Mouse (Mus musculus) heart, adult 2 months (tissue): Measurements from ENCODE around the gene Lhx4. TPM values are rescaled to one million over a fixed set of nuclear protein-coding genes. Genes with fewer than 3 reads are reported as not detected.

ENCODE experiments used
- DNase-seq, 2 experiments: peaks; one replicate each; pipeline ENCODE4 v3.0.0; 2021
- H3K27ac ChIP-seq: fragments of 200-600 bp; 2 replicates; pipeline ENCODE4 v1.8.1; 2022
- H3K27me3 ChIP-seq: fragments of 200-500 bp; 2 replicates; pipeline ENCODE4 v1.6.1; 2012; ENCODE audit warnings: mild to moderate bottlenecking, low read length, inconsistent platforms, mixed read lengths; ENCODE audit not compliant: control insufficient read depth, insufficient read depth
- H3K36me3 ChIP-seq: fragments of 200-500 bp; 2 replicates; pipeline ENCODE4 v1.6.1; 2012; ENCODE audit warnings: low read length, inconsistent platforms; ENCODE audit not compliant: control insufficient read depth, insufficient read depth
- H3K4me1 ChIP-seq: fragments of 200-500 bp; 2 replicates; pipeline ENCODE4 v1.6.1; 2011; ENCODE audit warnings: low read length; ENCODE audit not compliant: control insufficient read depth, insufficient read depth
- H3K4me3 ChIP-seq: fragments of 200-600 bp; 2 replicates; pipeline ENCODE4 v1.8.1; 2022
- H3K79me2 ChIP-seq: fragments of 200-500 bp; replicated peaks from 2 replicates; pipeline ENCODE4 v1.6.1; 2012; ENCODE audit warnings: mild to moderate bottlenecking, inconsistent platforms, low read length, moderate library complexity, mixed read lengths; ENCODE audit not compliant: control insufficient read depth, insufficient read depth
- H3K9ac ChIP-seq: fragments of 200-500 bp; 2 replicates; pipeline ENCODE4 v1.6.1; 2012; ENCODE audit warnings: low read depth, mild to moderate bottlenecking, control low read depth, inconsistent platforms, low read length, mixed read lengths
- CTCF ChIP-seq: fragments of 200-600 bp; IDR thresholded peaks from 2 replicates; pipeline ENCODE4 v1.8.1; 2022; ENCODE audit warnings: antibody characterized with exemption, mild to moderate bottlenecking, moderate library complexity
- EP300 ChIP-seq: fragments of 200-500 bp; IDR thresholded peaks from 2 replicates; pipeline ENCODE4 v1.6.1; 2011; ENCODE audit warnings: low read depth, low read length, control low read depth; ENCODE audit not compliant: insufficient read depth
- POLR2A ChIP-seq: fragments of 200-500 bp; IDR thresholded peaks from 2 replicates; pipeline ENCODE4 v1.6.1; 2011; ENCODE audit warnings: mild to moderate bottlenecking, low read depth, low read length, control low read depth; ENCODE audit not compliant: insufficient read depth
- WGBS: fragments of 180-500 bp; shearing (Covaris S2); methylation state at CpG from one replicate; pipeline ENCODE4 v1.1.7; 2018; 5-methylcytosine and 5-hydroxymethylcytosine counted together
- intact Hi-C: fragments of 180-260 bp; cut with DNase I; formaldehyde crosslinking; loops from one replicate; pipeline ENCODE4 v1.15.1; 2025
- polyA plus RNA-seq: library from polyadenylated mRNA; depleted of rRNA; stranded (reverse); fragments of >200 nt; gene quantifications from 2 replicates; pipeline ENCODE4 v1.2.3, GENCODE M21; 2012
- total RNA-seq, 2 experiments: library from RNA; stranded (reverse); gene quantifications; 2 replicates each; pipeline ENCODE4 v1.2.3; 2021

The Lhx4 gene
- total and polyA plus RNA-seq, 3 experiments: not detected

GRCm38 (mm10) chr1:155794855-155795254, 43.4 kb upstream of the Lhx4 start:
- WGBS: 85% methylated on average over 6 of the region's 6 CpGs
- no peak for TF ChIP-seq EP300
- TF ChIP-seq POLR2A: no peak
- no peak for TF ChIP-seq CTCF
- H3K4me3 ChIP-seq: no peak overlapping the region
- no peak for DNase-seq
- H3K4me1 ChIP-seq: peaks cover 3% of the 10 kb centered on the region
- H3K9ac ChIP-seq: no peak overlapping the region
- no peaks in the 10 kb centered on the region for H3K27me3 ChIP-seq
- H3K79me2 ChIP-seq: no peaks in the 10 kb centered on the region
- intact Hi-C loops: loop anchor here (5.0 kb wide), 2 partner anchors 47 to 67 kb away; no protein-coding TSS in a partner anchor
- H3K36me3 ChIP-seq: no peaks in the 10 kb centered on the region
- no peak overlapping the region for H3K27ac ChIP-seq

- Histone ChIP-seq H3K4me1 (peaks cover 2% of the 10 kb centered on the region), H3K36me3 (no peaks in the 10 kb centered on the region), H3K27ac (no peak overlapping the region), H3K27me3 (no peaks in the 10 kb centered on the region), H3K9ac (no peak overlapping the region), H3K79me2 (no peaks in the 10 kb centered on the region), H3K4me3 (no peak overlapping the region)
- no peak for DNase-seq
- WGBS: 58% methylated on average over 5 of the region's 5 CpGs
- intact Hi-C loops: loop anchor here (5.0 kb wide), 1 partner anchor 70 kb away; no protein-coding TSS in a partner anchor
- TF ChIP-seq EP300 (no peak), POLR2A (no peak), CTCF (peak; percentile 57)
Measured at GRCm38 (mm10) chr1:155791919-155792318, 40.4 kb upstream of the Lhx4 start.

- Histone ChIP-seq H3K9ac (no peak overlapping the region), H3K27ac (no peak overlapping the region), H3K27me3 (no peaks in the 10 kb centered on the region), H3K4me1 (no peaks in the 10 kb centered on the region), H3K4me3 (no peak overlapping the region), H3K79me2 (no peaks in the 10 kb centered on the region), H3K36me3 (no peaks in the 10 kb centered on the region)
- TF ChIP-seq POLR2A: no peak
- TF ChIP-seq EP300: no peak
- no peak for TF ChIP-seq CTCF
- 79% methylated on average over 16 of the region's 16 CpGs for WGBS
- no peak for DNase-seq
- intact Hi-C loops: loop anchor here (5.0 kb wide), 1 partner anchor 72 kb away; no protein-coding TSS in a partner anchor
Measured at GRCm38 (mm10) chr1:155790111-155790974, 38.9 kb upstream of the Lhx4 start.

- Histone ChIP-seq H3K4me1 (no peaks in the 10 kb centered on the region), H3K36me3 (no peaks in the 10 kb centered on the region), H3K9ac (no peak overlapping the region), H3K79me2 (no peaks in the 10 kb centered on the region), H3K27ac (no peak overlapping the region), H3K4me3 (no peak overlapping the region), H3K27me3 (no peaks in the 10 kb centered on the region)
- WGBS: 83% methylated on average over 7 of the region's 7 CpGs
- intact Hi-C loops: loop anchor here (1.0 kb wide), 1 partner anchor 211 kb away; no protein-coding TSS in a partner anchor
- DNase-seq: no peak
- no peak for TF ChIP-seq EP300
- no peak for TF ChIP-seq CTCF
- no peak for TF ChIP-seq POLR2A
Measured at GRCm38 (mm10) chr1:155785886-155786285, 34.4 kb upstream of the Lhx4 start.

GRCm38 (mm10) chr1:155784343-155785205, 33.1 kb upstream of the Lhx4 start:
- TF ChIP-seq CTCF: peak; percentile 74
- TF ChIP-seq POLR2A: no peak
- TF ChIP-seq EP300: 0 out of 2 replicates have a peak, but pooled peaks have one; percentile 10
- intact Hi-C loops: loop anchor here (1.0 kb wide), 1 partner anchor 209 kb away; no protein-coding TSS in a partner anchor
- peak; percentile 38 to 59 for DNase-seq
- Histone ChIP-seq H3K79me2 (no peaks in the 10 kb centered on the region), H3K9ac (no peak overlapping the region), H3K4me3 (no peak overlapping the region), H3K27ac (no peak overlapping the region), H3K36me3 (no peaks in the 10 kb centered on the region), H3K27me3 (no peaks in the 10 kb centered on the region), H3K4me1 (no peaks in the 10 kb centered on the region)
- WGBS: 42% methylated on average over 19 of the region's 19 CpGs
